Mouse (Mus musculus) liver, embryonic 11.5 days (tissue): ENCODE measurements around the gene Efl1. TPM values are rescaled to one million over a fixed set of nuclear protein-coding genes. Genes with fewer than 3 reads are reported as not detected.

Experiments used
- ATAC-seq: fragments of 200-750 bp; cut with Nextera tagmentation; replicated peaks from 2 replicates; pipeline ENCODE4 v1.8.0; 2017; ENCODE audit warnings: moderate number of reproducible peaks, mild to moderate bottlenecking, moderate TSS enrichment, moderate library complexity; ENCODE audit not compliant: low FRiP score
- DNase-seq: peaks from one replicate; pipeline ENCODE4 v3.0.0-alpha.2; 2017; ENCODE audit warnings: low spot score
- H3K27ac ChIP-seq: fragments of 300-500 bp; sonication (generic); 2 replicates; pipeline ENCODE4 v1.5.1; 2014; ENCODE audit warnings: mild to moderate bottlenecking, low read depth, low read length, control low read depth
- H3K27me3 ChIP-seq: fragments of 300-500 bp; sonication (generic); replicated peaks from 2 replicates; pipeline ENCODE4 v1.6.1; 2014; ENCODE audit warnings: low read length, mixed read lengths; ENCODE audit not compliant: control insufficient read depth, insufficient read depth
- H3K36me3 ChIP-seq: fragments of 300-500 bp; sonication (generic); 2 replicates; pipeline ENCODE4 v1.6.1; 2014; ENCODE audit warnings: mild to moderate bottlenecking, low read length, moderate library complexity, mixed read lengths; ENCODE audit not compliant: control insufficient read depth, insufficient read depth
- H3K4me1 ChIP-seq: fragments of 300-500 bp; sonication (generic); replicated peaks from 2 replicates; pipeline ENCODE4 v1.6.1; 2014; ENCODE audit warnings: low read length, mixed read lengths; ENCODE audit not compliant: control insufficient read depth, insufficient read depth
- H3K4me2 ChIP-seq: fragments of 300-500 bp; sonication (generic); 2 replicates; pipeline ENCODE4 v1.6.1; 2014; ENCODE audit warnings: mild to moderate bottlenecking, control low read depth, moderate library complexity
- H3K4me3 ChIP-seq: fragments of 300-500 bp; sonication (generic); 2 replicates; pipeline ENCODE4 v1.5.1; 2014; ENCODE audit warnings: low read depth, low read length, control low read depth
- H3K9ac ChIP-seq: fragments of 300-500 bp; sonication (generic); 2 replicates; pipeline ENCODE4 v1.6.1; 2014; ENCODE audit warnings: low read depth, low read length, control low read depth
- H3K9me3 ChIP-seq: fragments of 300-500 bp; sonication (generic); 2 replicates; pipeline ENCODE4 v1.6.1; 2016; ENCODE audit warnings: low read length, inconsistent platforms, mixed read lengths; ENCODE audit not compliant: control insufficient read depth
- WGBS: fragments of 180-500 bp; shearing (Covaris S2); extraction: QIAGEN DNeasy Blood & Tissue Kit; methylation state at CpG from one replicate; pipeline ENCODE4 v1.1.7; 2014; 5-methylcytosine and 5-hydroxymethylcytosine counted together
- polyA plus RNA-seq: library from polyadenylated mRNA; unstranded; fragments of >200 nt; fragmentation: Nextera tagmentation; extraction: Ambion mirVana; gene quantifications from 2 replicates; pipeline ENCODE4 v1.2.1, GENCODE M21; 2014

Efl1 gene
- polyA plus RNA-seq, 1 experiment from 2014 or later: 20.9 TPM

- Histone ChIP-seq H3K4me3 (no peak overlapping the region), H3K9me3 (no peaks in the 10 kb centered on the region), H3K4me2 (no peak overlapping the region), H3K36me3 (no peaks in the 10 kb centered on the region), H3K9ac (no peak overlapping the region), H3K4me1 (no peaks in the 10 kb centered on the region), H3K27ac (no peak overlapping the region), H3K27me3 (no peaks in the 10 kb centered on the region)
- DNase-seq: no peak
- no peak for ATAC-seq
- WGBS: 71% methylated on average over 4 of the region's 4 CpGs
Observed at GRCm38 (mm10) chr7:82808257-82808656, 159.8 kb downstream of the Efl1 start.

- H3K4me1 ChIP-seq: no peaks in the 10 kb centered on the region
- H3K9ac ChIP-seq: no peak overlapping the region
- no peaks in the 10 kb centered on the region for H3K9me3 ChIP-seq
- H3K36me3 ChIP-seq: no peaks in the 10 kb centered on the region
- no peaks in the 10 kb centered on the region for H3K27me3 ChIP-seq
- 60% methylated on average over 5 of the region's 5 CpGs for WGBS
- no peak overlapping the region for H3K4me3 ChIP-seq
- DNase-seq (no peak), ATAC-seq (no peak)
- H3K27ac ChIP-seq: no peak overlapping the region
- H3K4me2 ChIP-seq: no peak overlapping the region
Observed at GRCm38 (mm10) chr7:82809126-82809525, 160.7 kb downstream of the Efl1 start.

- ATAC-seq (no peak), DNase-seq (no peak)
- no peaks in the 10 kb centered on the region for H3K4me1 ChIP-seq
- H3K4me3 ChIP-seq: no peak overlapping the region
- no peaks in the 10 kb centered on the region for H3K9me3 ChIP-seq
- WGBS: 50% methylated on average over 5 of the region's 5 CpGs
- H3K27me3 ChIP-seq: no peaks in the 10 kb centered on the region
- no peak overlapping the region for H3K4me2 ChIP-seq
- H3K36me3 ChIP-seq: no peaks in the 10 kb centered on the region
- no peak overlapping the region for H3K27ac ChIP-seq
- no peak overlapping the region for H3K9ac ChIP-seq
Observed at GRCm38 (mm10) chr7:82810799-82811139, 162.4 kb downstream of the Efl1 start.

GRCm38 (mm10) chr7:82811140-82811851, 162.9 kb downstream of the Efl1 start:
- no peaks in the 10 kb centered on the region for H3K9me3 ChIP-seq
- H3K9ac ChIP-seq: no peak overlapping the region
- no peak overlapping the region for H3K27ac ChIP-seq
- no peaks in the 10 kb centered on the region for H3K4me1 ChIP-seq
- ATAC-seq (no peak), DNase-seq (no peak)
- 40% methylated on average over 19 of the region's 19 CpGs for WGBS
- H3K4me2 ChIP-seq: no peak overlapping the region
- no peak overlapping the region for H3K4me3 ChIP-seq
- no peaks in the 10 kb centered on the region for H3K27me3 ChIP-seq
- no peaks in the 10 kb centered on the region for H3K36me3 ChIP-seq

- no peaks in the 10 kb centered on the region for H3K9me3 ChIP-seq
- H3K27ac ChIP-seq: no peak overlapping the region
- no peaks in the 10 kb centered on the region for H3K27me3 ChIP-seq
- DNase-seq: no peak
- H3K36me3 ChIP-seq: no peaks in the 10 kb centered on the region
- ATAC-seq: no peak
- no peak overlapping the region for H3K9ac ChIP-seq
- 80% methylated on average over 19 of the region's 19 CpGs for WGBS
- H3K4me1 ChIP-seq: no peaks in the 10 kb centered on the region
- no peak overlapping the region for H3K4me3 ChIP-seq
- H3K4me2 ChIP-seq: no peak overlapping the region
Observed at GRCm38 (mm10) chr7:82812186-82813155, 164.1 kb downstream of the Efl1 start.

- no peaks in the 10 kb centered on the region for H3K27me3 ChIP-seq
- no peak overlapping the region for H3K27ac ChIP-seq
- no peak overlapping the region for H3K9ac ChIP-seq
- no peak overlapping the region for H3K4me3 ChIP-seq
- ATAC-seq: no peak
- 88% methylated on average over 7 of the region's 7 CpGs for WGBS
- DNase-seq: no peak
- H3K4me1 ChIP-seq: no peaks in the 10 kb centered on the region
- H3K4me2 ChIP-seq: no peak overlapping the region
- no peaks in the 10 kb centered on the region for H3K36me3 ChIP-seq
- H3K9me3 ChIP-seq: no peaks in the 10 kb centered on the region
Observed at GRCm38 (mm10) chr7:82819541-82819940, 171.1 kb downstream of the Efl1 start.

GRCm38 (mm10) chr7:82820661-82821060, 172.2 kb downstream of the Efl1 start:
- WGBS: 68% methylated on average over 4 of the region's 4 CpGs
- H3K36me3 ChIP-seq: no peaks in the 10 kb centered on the region
- no peak overlapping the region for H3K4me2 ChIP-seq
- no peak for ATAC-seq
- no peak overlapping the region for H3K9ac ChIP-seq
- DNase-seq: no peak
- no peaks in the 10 kb centered on the region for H3K27me3 ChIP-seq
- H3K4me3 ChIP-seq: no peak overlapping the region
- no peaks in the 10 kb centered on the region for H3K9me3 ChIP-seq
- H3K27ac ChIP-seq: no peak overlapping the region
- no peaks in the 10 kb centered on the region for H3K4me1 ChIP-seq

- no peak overlapping the region for H3K9ac ChIP-seq
- no peak for DNase-seq
- ATAC-seq: no peak
- H3K4me2 ChIP-seq: no peak overlapping the region
- H3K4me3 ChIP-seq: no peak overlapping the region
- H3K36me3 ChIP-seq: no peaks in the 10 kb centered on the region
- H3K9me3 ChIP-seq: no peaks in the 10 kb centered on the region
- no peaks in the 10 kb centered on the region for H3K27me3 ChIP-seq
- 77% methylated on average over 3 of the region's 3 CpGs for WGBS
- H3K4me1 ChIP-seq: no peaks in the 10 kb centered on the region
- H3K27ac ChIP-seq: no peak overlapping the region
Observed at GRCm38 (mm10) chr7:82821501-82821900, 173.1 kb downstream of the Efl1 start.
